Mouse (Mus musculus) testis, adult 2 months (tissue): ENCODE measurements around the gene Rab3gap2.

Experiments used
- CTCF ChIP-seq: fragments of 200-500 bp; IDR thresholded peaks from 2 replicates; pipeline ENCODE4 v1.5.1; 2012; ENCODE audit warnings: low read depth, mild to moderate bottlenecking, inconsistent platforms, low read length, moderate library complexity; ENCODE audit not compliant: control insufficient read depth, insufficient read depth, insufficient replicate concordance
- POLR2A ChIP-seq: fragments of 200-500 bp; IDR thresholded peaks from 2 replicates; pipeline ENCODE4 v1.6.1; 2012; ENCODE audit warnings: low read depth, mild to moderate bottlenecking, inconsistent platforms, low read length, moderate library complexity; ENCODE audit not compliant: control insufficient read depth

GRCm38 (mm10) chr1:185285171-185285570 lies 81.3 kb downstream of the Rab3gap2 start:
- TF ChIP-seq CTCF (no peak), POLR2A (no peak)
